Mouse (Mus musculus): ENCODE results near the gene Rab21. TPM values are rescaled to one million over a fixed set of nuclear protein-coding genes. Genes with fewer than 3 reads are reported as not detected.
A peak's percentile ranks its signal among the peaks of the same experiment; 100 is the strongest.

The Rab21 gene
- polyA plus RNA-seq, 1 experiment from 2014 or later, result 1.8 TPM

DNA sequence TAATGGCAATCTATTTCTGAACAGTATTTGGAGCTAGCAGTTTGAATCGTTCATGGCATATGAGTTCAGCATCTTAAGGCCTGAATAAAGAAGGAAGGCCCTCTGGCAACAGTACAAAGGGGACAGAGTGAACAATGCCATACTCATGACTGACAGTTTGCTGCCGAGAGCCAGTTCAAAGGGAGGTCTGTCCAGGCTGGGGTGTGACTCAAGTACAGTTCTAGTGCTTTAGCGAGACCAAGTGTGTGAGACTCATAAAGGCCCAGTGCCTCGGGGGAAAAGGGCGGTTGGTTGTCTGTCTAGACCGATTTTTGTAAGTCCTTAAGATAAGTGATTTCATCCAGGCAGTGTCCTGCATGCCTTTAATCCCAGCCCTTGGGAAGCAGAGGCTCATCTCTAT, 39.2 kb upstream of the Rab21 start:
- Histone ChIP-seq H3K4me3 (ENCODE audit: low read depth, low read length) (no peak overlapping the region), H3K27me3 (ENCODE audit: control insufficient read depth, insufficient read depth, low read depth, low read length) (no peaks in the 10 kb centered on the region), H3K4me1 (ENCODE audit: control insufficient read depth, low read depth, low read length) (no peaks in the 10 kb centered on the region), H3K9me3 (replicated peaks; ENCODE audit: control insufficient read depth, low read length) (no peaks in the 10 kb centered on the region), H3K9ac (ENCODE audit: low read depth, low read length) (no peak overlapping the region), H3K27ac (ENCODE audit: low read length) (no peak overlapping the region), H3K4me2 (ENCODE audit: low read depth, low read length) (no peak overlapping the region), H3K36me3 (ENCODE audit: control insufficient read depth, insufficient read depth) (no peaks in the 10 kb centered on the region)
- no peak for ATAC-seq (ENCODE audit: low read depth)
- 77% methylated on average over 6 of the region's 6 CpGs for WGBS (ENCODE audit: insufficient replicate concordance)

GRCm38 (mm10) chr10:115350810-115351397, 35.5 kb upstream of the Rab21 start:
- ATAC-seq (ENCODE audit: low read depth), result peak; percentile 54; the same call in 1 of the 2 replicates
- no peak overlapping the region for H3K9ac ChIP-seq (ENCODE audit: low read depth, low read length)
- 64% methylated on average over 2 of the region's 2 CpGs for WGBS (ENCODE audit: insufficient replicate concordance)
- no peaks in the 10 kb centered on the region for H3K27me3 ChIP-seq (ENCODE audit: control insufficient read depth, insufficient read depth, low read depth, low read length)
- no peaks in the 10 kb centered on the region for H3K9me3 ChIP-seq (replicated peaks; ENCODE audit: control insufficient read depth, low read length)
- H3K4me3 ChIP-seq (ENCODE audit: low read depth, low read length), result no peak overlapping the region
- no peaks in the 10 kb centered on the region for H3K4me1 ChIP-seq (ENCODE audit: control insufficient read depth, low read depth, low read length)
- no peak overlapping the region for H3K27ac ChIP-seq (ENCODE audit: low read length)
- H3K4me2 ChIP-seq (ENCODE audit: low read depth, low read length), result no peak overlapping the region
- H3K36me3 ChIP-seq (ENCODE audit: control insufficient read depth, insufficient read depth), result no peaks in the 10 kb centered on the region

DNA sequence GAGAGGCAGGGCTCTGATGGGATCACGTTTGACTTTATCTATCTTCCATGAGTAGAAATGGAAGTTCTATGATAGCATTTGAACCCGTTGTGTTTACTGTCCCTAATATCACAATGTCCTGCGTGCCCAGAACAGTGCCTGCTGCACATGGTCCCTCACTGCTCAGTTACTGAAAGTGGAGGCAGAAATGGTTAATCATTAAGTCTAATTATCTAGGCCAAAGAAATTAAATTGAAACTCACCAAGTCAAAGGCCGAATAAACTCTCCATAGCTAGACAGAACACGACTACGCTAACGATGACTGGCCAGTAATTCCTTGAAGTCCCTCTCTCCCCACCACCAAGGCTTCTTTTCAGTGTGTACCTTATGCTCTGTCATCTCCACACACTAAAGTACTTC, 34.1 kb upstream of the Rab21 start:
- H3K27ac ChIP-seq (ENCODE audit: low read length), result no peak overlapping the region
- no peak overlapping the region for H3K4me3 ChIP-seq (ENCODE audit: low read depth, low read length)
- 80% methylated on average over 7 of the region's 7 CpGs for WGBS (ENCODE audit: insufficient replicate concordance)
- H3K27me3 ChIP-seq (ENCODE audit: control insufficient read depth, insufficient read depth, low read depth, low read length), result no peaks in the 10 kb centered on the region
- H3K4me1 ChIP-seq (ENCODE audit: control insufficient read depth, low read depth, low read length), result no peaks in the 10 kb centered on the region
- H3K9ac ChIP-seq (ENCODE audit: low read depth, low read length), result no peak overlapping the region
- no peak overlapping the region for H3K4me2 ChIP-seq (ENCODE audit: low read depth, low read length)
- no peaks in the 10 kb centered on the region for H3K9me3 ChIP-seq (replicated peaks; ENCODE audit: control insufficient read depth, low read length)
- ATAC-seq (ENCODE audit: low read depth), result no peak
- peaks cover 4% of the 10 kb centered on the region; the same call in 1 of the 2 replicates for H3K36me3 ChIP-seq (ENCODE audit: control insufficient read depth, insufficient read depth)

DNA sequence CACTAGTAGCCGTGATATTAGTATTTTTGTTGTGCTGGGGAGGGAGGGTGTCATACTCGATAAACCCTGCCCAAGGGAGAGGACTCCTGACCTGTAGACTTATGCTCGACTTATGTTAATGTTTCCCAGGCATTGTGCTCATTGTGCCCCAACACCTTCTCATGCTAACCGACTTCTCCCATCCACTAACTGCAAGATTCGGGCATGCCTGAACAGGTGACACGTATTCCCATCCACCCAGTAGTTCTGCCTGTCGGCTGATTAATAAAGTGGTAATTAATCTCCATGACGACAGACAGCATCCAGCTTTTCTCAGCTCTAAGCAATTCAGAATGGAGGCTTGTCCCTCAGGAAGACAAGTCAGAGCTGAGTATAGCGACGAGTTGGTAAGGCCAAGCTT, 33.6 kb upstream of the Rab21 start:
- WGBS (ENCODE audit: insufficient replicate concordance), result 73% methylated on average over 10 of the region's 10 CpGs
- Histone ChIP-seq H3K4me3 (ENCODE audit: low read depth, low read length) (no peak overlapping the region), H3K9me3 (replicated peaks; ENCODE audit: control insufficient read depth, low read length) (no peaks in the 10 kb centered on the region), H3K27ac (ENCODE audit: low read length) (no peak overlapping the region), H3K9ac (ENCODE audit: low read depth, low read length) (no peak overlapping the region), H3K4me2 (ENCODE audit: low read depth, low read length) (no peak overlapping the region), H3K36me3 (ENCODE audit: control insufficient read depth, insufficient read depth) (peaks cover 4% of the 10 kb centered on the region; the same call in 1 of the 2 replicates), H3K4me1 (ENCODE audit: control insufficient read depth, low read depth, low read length) (no peaks in the 10 kb centered on the region), H3K27me3 (ENCODE audit: control insufficient read depth, insufficient read depth, low read depth, low read length) (no peaks in the 10 kb centered on the region)
- no peak for ATAC-seq (ENCODE audit: low read depth)

DNA sequence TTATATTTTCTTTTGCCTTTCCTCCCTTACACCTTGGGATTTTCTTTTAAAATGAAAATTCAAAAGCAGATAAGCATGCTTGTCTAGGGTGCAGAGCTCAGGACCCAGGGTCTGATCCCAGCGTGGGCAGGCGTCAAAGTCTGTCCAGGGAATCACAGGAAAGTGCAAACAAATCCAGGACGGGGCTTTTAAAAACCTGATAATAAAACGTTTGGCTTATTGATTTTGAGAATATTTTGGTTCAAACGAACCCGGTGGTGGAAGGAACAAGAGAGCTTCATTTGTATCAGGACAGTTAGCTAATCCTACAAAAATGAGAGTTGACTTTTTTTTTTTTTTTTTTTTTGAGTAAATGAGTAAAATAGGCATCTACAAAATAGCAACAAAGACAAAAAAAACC, 32.7 kb upstream of the Rab21 start:
- Histone ChIP-seq H3K27me3 (ENCODE audit: control insufficient read depth, insufficient read depth, low read depth, low read length) (no peaks in the 10 kb centered on the region), H3K9me3 (replicated peaks; ENCODE audit: control insufficient read depth, low read length) (no peaks in the 10 kb centered on the region), H3K4me3 (ENCODE audit: low read depth, low read length) (no peak overlapping the region), H3K27ac (ENCODE audit: low read length) (no peak overlapping the region), H3K36me3 (ENCODE audit: control insufficient read depth, insufficient read depth) (peaks cover 4% of the 10 kb centered on the region; the same call in 1 of the 2 replicates), H3K9ac (ENCODE audit: low read depth, low read length) (no peak overlapping the region), H3K4me2 (ENCODE audit: low read depth, low read length) (no peak overlapping the region), H3K4me1 (ENCODE audit: control insufficient read depth, low read depth, low read length) (no peaks in the 10 kb centered on the region)
- 59% methylated on average over 6 of the region's 6 CpGs for WGBS (ENCODE audit: insufficient replicate concordance)
- ATAC-seq (ENCODE audit: low read depth), result no peak

- Histone ChIP-seq H3K4me1 (ENCODE audit: control insufficient read depth, low read depth, low read length) (no peaks in the 10 kb centered on the region), H3K4me2 (ENCODE audit: low read depth, low read length) (no peak overlapping the region), H3K4me3 (ENCODE audit: low read depth, low read length) (no peak overlapping the region), H3K36me3 (ENCODE audit: control insufficient read depth, insufficient read depth) (peaks cover 4% of the 10 kb centered on the region; the same call in 1 of the 2 replicates), H3K9ac (ENCODE audit: low read depth, low read length) (no peak overlapping the region), H3K27me3 (ENCODE audit: control insufficient read depth, insufficient read depth, low read depth, low read length) (no peaks in the 10 kb centered on the region), H3K9me3 (replicated peaks; ENCODE audit: control insufficient read depth, low read length) (no peaks in the 10 kb centered on the region), H3K27ac (ENCODE audit: low read length) (no peak overlapping the region)
- ATAC-seq (ENCODE audit: low read depth), result no peak
These were observed 31.1 kb upstream of the Rab21 start for GRCm38 (mm10) chr10:115346444-115346843.

- H3K4me3 ChIP-seq (ENCODE audit: low read depth, low read length), result no peak overlapping the region
- H3K4me1 ChIP-seq (ENCODE audit: control insufficient read depth, low read depth, low read length), result no peaks in the 10 kb centered on the region
- no peak overlapping the region for H3K9ac ChIP-seq (ENCODE audit: low read depth, low read length)
- no peaks in the 10 kb centered on the region for H3K27me3 ChIP-seq (ENCODE audit: control insufficient read depth, insufficient read depth, low read depth, low read length)
- H3K9me3 ChIP-seq (replicated peaks; ENCODE audit: control insufficient read depth, low read length), result no peaks in the 10 kb centered on the region
- H3K27ac ChIP-seq (ENCODE audit: low read length), result no peak overlapping the region
- H3K4me2 ChIP-seq (ENCODE audit: low read depth, low read length), result no peak overlapping the region
- ATAC-seq (ENCODE audit: low read depth), result no peak; the same call in 1 of the 2 replicates
- WGBS (ENCODE audit: insufficient replicate concordance), result 54% methylated on average over 4 of the region's 4 CpGs
- H3K36me3 ChIP-seq (ENCODE audit: control insufficient read depth, insufficient read depth), result peaks cover 4% of the 10 kb centered on the region; the same call in 1 of the 2 replicates
These were observed 27.5 kb upstream of the Rab21 start for GRCm38 (mm10) chr10:115342771-115343425.

DNA sequence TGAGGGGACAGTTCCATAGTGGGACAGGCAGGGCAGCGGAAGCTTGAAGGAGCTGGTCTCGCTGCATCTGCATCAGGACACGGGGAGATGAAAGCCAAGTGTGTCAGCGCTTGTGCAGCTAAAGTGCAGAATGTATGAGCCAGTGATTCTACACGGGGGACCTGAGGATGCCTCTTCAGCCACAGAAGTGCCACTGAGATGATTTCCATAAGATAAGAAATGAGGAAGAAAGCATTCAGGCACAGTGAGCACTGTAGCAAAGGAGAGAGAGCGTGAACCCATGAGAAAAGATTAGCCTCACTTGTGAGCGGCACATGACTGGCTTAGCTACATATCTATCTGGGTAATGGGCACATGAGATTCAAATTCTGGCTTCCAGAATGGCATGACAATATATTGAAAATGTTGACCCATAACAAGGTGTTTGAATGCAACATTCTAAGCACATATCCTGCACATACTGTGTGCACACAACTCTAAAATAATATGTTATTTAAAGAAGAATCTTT, 24.5 kb upstream of the Rab21 start:
- H3K9me3 ChIP-seq (replicated peaks; ENCODE audit: control insufficient read depth, low read length), result no peaks in the 10 kb centered on the region
- H3K36me3 ChIP-seq (ENCODE audit: control insufficient read depth, insufficient read depth), result no peaks in the 10 kb centered on the region
- H3K4me3 ChIP-seq (ENCODE audit: low read depth, low read length), result no peak overlapping the region
- ATAC-seq (ENCODE audit: low read depth), result no peak
- no peak overlapping the region for H3K27ac ChIP-seq (ENCODE audit: low read length)
- no peak overlapping the region for H3K4me2 ChIP-seq (ENCODE audit: low read depth, low read length)
- no peaks in the 10 kb centered on the region for H3K4me1 ChIP-seq (ENCODE audit: control insufficient read depth, low read depth, low read length)
- WGBS (ENCODE audit: insufficient replicate concordance), result 67% methylated on average over 7 of the region's 7 CpGs
- no peak overlapping the region for H3K9ac ChIP-seq (ENCODE audit: low read depth, low read length)
- no peaks in the 10 kb centered on the region for H3K27me3 ChIP-seq (ENCODE audit: control insufficient read depth, insufficient read depth, low read depth, low read length)

DNA sequence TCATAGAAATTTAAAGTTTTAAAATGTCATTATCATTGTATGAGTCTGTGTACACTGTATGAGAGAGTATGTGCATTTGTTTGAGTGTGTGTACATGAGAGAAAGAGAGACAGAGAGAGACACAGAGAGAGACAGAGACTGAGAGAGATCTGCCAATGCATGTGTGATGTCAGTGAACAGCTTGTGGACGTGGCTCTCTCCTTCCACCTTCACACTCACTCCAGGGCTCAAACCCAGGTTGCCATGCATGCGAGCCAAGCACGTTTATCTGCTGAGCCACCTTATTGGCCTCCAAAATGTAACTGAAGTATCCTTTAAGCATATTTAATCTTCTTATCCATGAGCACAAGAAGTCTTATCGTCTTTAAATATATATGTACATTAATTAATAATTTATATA, 21.5 kb upstream of the Rab21 start:
- Histone ChIP-seq H3K9me3 (replicated peaks; ENCODE audit: control insufficient read depth, low read length) (no peaks in the 10 kb centered on the region), H3K9ac (ENCODE audit: low read depth, low read length) (no peak overlapping the region), H3K4me1 (ENCODE audit: control insufficient read depth, low read depth, low read length) (no peaks in the 10 kb centered on the region), H3K4me3 (ENCODE audit: low read depth, low read length) (no peak overlapping the region), H3K27ac (ENCODE audit: low read length) (no peak overlapping the region), H3K27me3 (ENCODE audit: control insufficient read depth, insufficient read depth, low read depth, low read length) (no peaks in the 10 kb centered on the region), H3K36me3 (ENCODE audit: control insufficient read depth, insufficient read depth) (no peaks in the 10 kb centered on the region), H3K4me2 (ENCODE audit: low read depth, low read length) (no peak overlapping the region)
- no peak for ATAC-seq (ENCODE audit: low read depth)
- WGBS (ENCODE audit: insufficient replicate concordance), result 59% methylated on average over 4 of the region's 4 CpGs

Data from liver, embryonic 16.5 days (tissue).